Mouse (Mus musculus): ENCODE results near the gene Siah2. TPM values are rescaled to one million over a fixed set of nuclear protein-coding genes. Genes with fewer than 3 reads are reported as not detected.

Siah2 gene
- total and polyA plus RNA-seq, 3 experiments, result 7.5 to 10.0 (median 9.4) TPM

DNA sequence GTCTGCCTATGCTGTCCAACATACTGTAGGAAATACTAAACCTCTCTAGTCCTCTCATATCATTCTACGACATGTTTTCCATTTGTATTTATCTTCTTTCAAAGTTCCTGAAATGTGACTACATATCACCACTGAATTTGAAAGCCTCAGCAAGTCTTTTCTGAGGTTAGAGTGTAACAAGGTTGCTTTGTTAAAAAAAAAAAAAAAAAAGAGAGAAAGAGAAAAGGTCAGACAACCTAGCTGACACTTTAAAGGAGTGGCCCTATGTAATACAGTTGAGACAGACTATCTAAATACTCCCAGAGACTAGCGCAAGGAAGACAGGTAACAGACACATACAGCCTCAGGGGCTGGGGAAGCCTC lies 5.3 kb downstream of the Siah2 start:
- peaks cover 51% of the 10 kb centered on the region for H3K36me3 ChIP-seq (replicated peaks)
- H3K9me3 ChIP-seq (replicated peaks), result no peaks in the 10 kb centered on the region
- no peak for ATAC-seq (ENCODE audit: extremely low read depth, insufficient number of reproducible peaks, low FRiP score, poor library complexity, severe bottlenecking)
- peaks cover 18% of the 10 kb centered on the region for H3K4me1 ChIP-seq (ENCODE audit: insufficient read depth, low read depth, low read length)
- no peak for DNase-seq (ENCODE audit: low spot score)
- H3K27me3 ChIP-seq (ENCODE audit: insufficient read depth, low read length), result no peaks in the 10 kb centered on the region
- TF ChIP-seq CTCF (IDR thresholded peaks at IDR 0.05; ENCODE audit: low read depth, low read length) (no peak), GATA1 (IDR thresholded peaks at IDR 0.05; ENCODE audit: borderline replicate concordance, low read length) (no peak), GATA2 (IDR thresholded peaks at IDR 0.05; ENCODE audit: borderline replicate concordance, low read depth, low read length) (no peak), TAL1 (conservative IDR thresholded peaks at IDR 0.05; ENCODE audit: low read depth, low read length) (no peak), POLR2AphosphoS5 (IDR thresholded peaks at IDR 0.05; ENCODE audit: insufficient replicate concordance, low read depth, low read length) (no peak)
- H3K4me3 ChIP-seq (ENCODE audit: low read depth, low read length), result no peak overlapping the region

DNA sequence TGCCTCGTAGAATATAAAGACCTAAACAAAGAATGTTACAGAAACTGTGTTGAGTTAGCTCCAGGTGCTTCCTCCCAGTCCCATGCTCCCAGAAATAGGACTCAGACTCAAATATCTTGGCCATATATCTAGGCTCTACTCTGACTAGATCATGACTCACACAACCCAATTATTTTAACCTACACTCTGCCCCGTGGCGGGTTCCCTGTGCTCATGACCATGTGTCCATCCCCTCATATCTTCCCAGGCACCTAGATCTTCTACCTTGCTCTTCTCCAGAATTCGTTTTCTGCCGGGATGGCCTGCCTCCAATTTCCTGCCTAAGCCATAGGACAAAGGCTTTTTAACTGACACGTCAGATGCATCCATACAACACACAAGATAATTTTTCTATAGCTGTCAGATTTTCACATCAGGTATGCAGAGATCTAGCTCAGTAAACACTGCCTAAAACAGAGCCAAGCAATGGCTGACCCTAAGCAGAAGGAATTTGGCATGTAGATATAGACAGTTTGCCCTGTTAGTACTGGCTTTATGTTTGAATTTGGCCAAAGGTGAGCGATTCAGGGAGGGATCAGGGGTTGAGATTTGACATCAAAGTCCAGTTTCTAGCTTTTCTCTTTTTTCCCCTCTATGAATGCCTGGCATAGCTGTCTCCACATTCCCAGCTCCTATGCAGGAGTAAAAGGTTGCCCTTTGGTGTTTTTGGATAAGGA lies 5.8 kb downstream of the Siah2 start:
- DNase-seq (ENCODE audit: low spot score) (no peak), ATAC-seq (ENCODE audit: extremely low read depth, insufficient number of reproducible peaks, low FRiP score, poor library complexity, severe bottlenecking) (no peak)
- Histone ChIP-seq H3K27me3 (ENCODE audit: insufficient read depth, low read length) (no peaks in the 10 kb centered on the region), H3K4me1 (ENCODE audit: insufficient read depth, low read depth, low read length) (peaks cover 17% of the 10 kb centered on the region), H3K9me3 (replicated peaks) (no peaks in the 10 kb centered on the region), H3K4me3 (ENCODE audit: low read depth, low read length) (no peak overlapping the region), H3K36me3 (replicated peaks) (peaks cover 53% of the 10 kb centered on the region)
- TF ChIP-seq POLR2AphosphoS5 (IDR thresholded peaks at IDR 0.05; ENCODE audit: insufficient replicate concordance, low read depth, low read length) (no peak), CTCF (IDR thresholded peaks at IDR 0.05; ENCODE audit: low read depth, low read length) (no peak), GATA2 (IDR thresholded peaks at IDR 0.05; ENCODE audit: borderline replicate concordance, low read depth, low read length) (no peak)

DNA sequence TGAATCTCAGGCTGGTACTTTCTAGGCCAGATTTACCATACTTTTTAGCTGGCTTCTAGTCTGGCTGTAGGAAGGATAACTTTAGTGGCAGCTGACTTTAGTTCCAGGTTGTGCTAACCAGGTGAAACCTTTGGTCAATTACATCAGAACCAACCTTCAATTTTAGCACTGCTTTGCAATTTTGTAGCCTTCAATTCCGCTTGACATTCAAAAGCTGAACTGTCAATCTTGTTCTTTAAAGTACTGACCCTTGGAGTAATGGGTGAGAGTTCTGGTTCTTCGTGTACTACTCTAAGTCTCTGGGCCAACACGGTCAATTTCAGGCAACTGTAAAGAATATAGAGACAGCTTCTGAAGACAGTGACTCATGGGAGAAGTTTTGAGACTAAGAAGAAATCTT lies 6.8 kb downstream of the Siah2 start:
- Histone ChIP-seq H3K4me1 (ENCODE audit: insufficient read depth, low read depth, low read length) (peaks cover 9% of the 10 kb centered on the region), H3K4me3 (ENCODE audit: low read depth, low read length) (no peak overlapping the region), H3K9me3 (replicated peaks) (no peaks in the 10 kb centered on the region), H3K27me3 (ENCODE audit: insufficient read depth, low read length) (no peaks in the 10 kb centered on the region), H3K36me3 (replicated peaks) (peaks cover 59% of the 10 kb centered on the region)
- TF ChIP-seq CTCF (IDR thresholded peaks at IDR 0.05; ENCODE audit: low read depth, low read length) (no peak), GATA1 (IDR thresholded peaks at IDR 0.05; ENCODE audit: borderline replicate concordance, low read length) (no peak), TAL1 (conservative IDR thresholded peaks at IDR 0.05; ENCODE audit: low read depth, low read length) (no peak), POLR2AphosphoS5 (IDR thresholded peaks at IDR 0.05; ENCODE audit: insufficient replicate concordance, low read depth, low read length) (no peak), GATA2 (IDR thresholded peaks at IDR 0.05; ENCODE audit: borderline replicate concordance, low read depth, low read length) (no peak)
- DNase-seq (ENCODE audit: low spot score), result no peak
- ATAC-seq (ENCODE audit: extremely low read depth, insufficient number of reproducible peaks, low FRiP score, poor library complexity, severe bottlenecking), result no peak

DNA sequence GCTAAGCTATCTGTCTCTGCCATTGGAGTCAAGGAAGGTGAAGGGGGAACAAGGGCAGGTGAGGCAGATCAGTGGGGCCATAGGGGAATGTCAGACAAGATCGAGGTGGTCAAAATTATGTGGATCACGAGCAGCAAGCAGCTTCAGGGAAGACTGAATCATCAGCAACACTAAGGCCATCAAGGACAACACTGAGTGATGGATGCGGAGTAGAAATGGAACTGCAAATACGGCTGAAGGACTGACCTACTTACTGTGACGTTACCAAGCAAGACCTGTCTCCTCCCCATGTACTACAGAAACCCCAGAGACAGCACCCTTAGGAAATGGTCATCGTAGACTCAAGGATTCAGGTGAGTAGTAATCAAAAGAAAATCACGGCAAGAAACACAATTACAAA lies 8.9 kb downstream of the Siah2 start:
- H3K27me3 ChIP-seq (ENCODE audit: insufficient read depth, low read length), result no peaks in the 10 kb centered on the region
- H3K9me3 ChIP-seq (replicated peaks), result no peaks in the 10 kb centered on the region
- peaks cover 60% of the 10 kb centered on the region for H3K36me3 ChIP-seq (replicated peaks)
- TF ChIP-seq GATA1 (IDR thresholded peaks at IDR 0.05; ENCODE audit: borderline replicate concordance, low read length) (no peak), TAL1 (conservative IDR thresholded peaks at IDR 0.05; ENCODE audit: low read depth, low read length) (no peak)
- no peak for DNase-seq (ENCODE audit: low spot score)
- H3K4me1 ChIP-seq (ENCODE audit: insufficient read depth, low read depth, low read length), result peaks cover 2% of the 10 kb centered on the region; the same call in 1 of the 2 replicates
- ATAC-seq (ENCODE audit: extremely low read depth, insufficient number of reproducible peaks, low FRiP score, poor library complexity, severe bottlenecking), result no peak
- H3K4me3 ChIP-seq (ENCODE audit: low read depth, low read length), result no peak overlapping the region

DNA sequence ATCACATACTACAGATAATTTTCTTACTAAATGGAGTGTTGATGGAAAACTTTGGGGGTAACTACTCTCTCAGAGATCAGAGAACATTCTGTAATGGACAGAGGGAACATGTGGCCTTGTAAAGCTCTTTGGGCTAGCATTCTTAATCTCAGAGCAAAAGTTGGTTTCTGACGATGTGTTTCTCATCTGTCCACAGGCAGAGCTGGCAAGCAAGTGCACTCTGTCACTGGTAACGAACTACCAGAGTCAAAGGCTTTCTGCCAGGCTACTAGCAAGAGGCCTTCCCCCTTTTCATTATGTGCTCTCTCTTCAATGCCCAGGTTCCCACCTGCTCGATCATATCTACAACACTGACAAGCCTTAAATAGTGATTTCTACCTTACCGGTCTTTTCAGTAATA lies 9.9 kb downstream of the Siah2 start:
- DNase-seq (ENCODE audit: low spot score) (no peak), ATAC-seq (ENCODE audit: extremely low read depth, insufficient number of reproducible peaks, low FRiP score, poor library complexity, severe bottlenecking) (no peak)
- H3K27me3 ChIP-seq (ENCODE audit: insufficient read depth, low read length), result no peaks in the 10 kb centered on the region
- peaks cover 64% of the 10 kb centered on the region for H3K36me3 ChIP-seq (replicated peaks)
- no peaks in the 10 kb centered on the region for H3K9me3 ChIP-seq (replicated peaks)
- peaks cover 2% of the 10 kb centered on the region; the same call in 1 of the 2 replicates for H3K4me1 ChIP-seq (ENCODE audit: insufficient read depth, low read depth, low read length)
- H3K4me3 ChIP-seq (ENCODE audit: low read depth, low read length), result no peak overlapping the region
- TF ChIP-seq TAL1 (conservative IDR thresholded peaks at IDR 0.05; ENCODE audit: low read depth, low read length), result no peak
- no peak for TF ChIP-seq GATA1 (IDR thresholded peaks at IDR 0.05; ENCODE audit: borderline replicate concordance, low read length)
- TF ChIP-seq CTCF (IDR thresholded peaks at IDR 0.05; ENCODE audit: low read depth, low read length), result no peak
- TF ChIP-seq GATA2 (IDR thresholded peaks at IDR 0.05; ENCODE audit: borderline replicate concordance, low read depth, low read length), result no peak
- no peak for TF ChIP-seq POLR2AphosphoS5 (IDR thresholded peaks at IDR 0.05; ENCODE audit: insufficient replicate concordance, low read depth, low read length)

DNA sequence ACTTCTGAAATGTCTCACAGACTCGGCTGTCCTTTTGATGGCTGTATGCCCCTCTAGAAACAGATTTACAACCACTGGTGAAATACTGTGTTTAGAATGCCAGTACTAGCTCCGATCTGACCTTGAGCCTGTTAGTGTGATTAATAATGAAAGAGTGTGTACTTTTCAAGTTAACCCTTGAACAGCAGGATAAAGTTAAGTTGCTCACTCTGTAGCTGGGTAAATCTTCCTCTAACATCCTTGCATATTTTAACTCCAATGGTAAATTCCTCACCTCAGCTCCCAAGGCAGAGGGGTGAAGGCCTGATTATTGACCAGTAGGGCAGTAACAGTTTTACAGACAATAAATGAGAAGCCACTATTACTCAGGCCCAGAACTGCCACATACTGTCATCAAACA lies 10.4 kb downstream of the Siah2 start:
- Histone ChIP-seq H3K4me1 (ENCODE audit: insufficient read depth, low read depth, low read length) (peaks cover 2% of the 10 kb centered on the region; the same call in 1 of the 2 replicates), H3K27me3 (ENCODE audit: insufficient read depth, low read length) (no peaks in the 10 kb centered on the region), H3K9me3 (replicated peaks) (no peaks in the 10 kb centered on the region), H3K36me3 (replicated peaks) (peaks cover 68% of the 10 kb centered on the region), H3K4me3 (ENCODE audit: low read depth, low read length) (no peak overlapping the region)
- no peak for DNase-seq (ENCODE audit: low spot score)
- no peak for TF ChIP-seq CTCF (IDR thresholded peaks at IDR 0.05; ENCODE audit: low read depth, low read length)
- TF ChIP-seq POLR2AphosphoS5 (IDR thresholded peaks at IDR 0.05; ENCODE audit: insufficient replicate concordance, low read depth, low read length), result no peak
- TF ChIP-seq GATA2 (IDR thresholded peaks at IDR 0.05; ENCODE audit: borderline replicate concordance, low read depth, low read length), result no peak
- no peak for ATAC-seq (ENCODE audit: extremely low read depth, insufficient number of reproducible peaks, low FRiP score, poor library complexity, severe bottlenecking)

Measured in G1E (cell line).